Mouse (Mus musculus): ENCODE data around the gene Rassf4. TPM values are rescaled to one million over a fixed set of nuclear protein-coding genes. Genes with fewer than 3 reads are reported as not detected.

Gene Rassf4
- polyA plus RNA-seq, 1 experiment from 2014 or later = 30.3 TPM

GRCm38 (mm10) chr6:116676355-116676913 lies 2.7 kb upstream of the Rassf4 start:
- H3K36me3 ChIP-seq (replicated peaks; ENCODE audit: control insufficient read depth, insufficient read depth) = no peaks in the 10 kb centered on the region
- H3K4me3 ChIP-seq (replicated peaks; ENCODE audit: low read length) = no peak overlapping the region
- H3K27ac ChIP-seq = no peak overlapping the region
- WGBS = 80% methylated on average over 10 of the region's 10 CpGs
- no peaks in the 10 kb centered on the region for H3K9me3 ChIP-seq (ENCODE audit: control insufficient read depth, low read length)
- H3K27me3 ChIP-seq (ENCODE audit: control insufficient read depth, insufficient read depth, low read length) = no peaks in the 10 kb centered on the region
- H3K4me2 ChIP-seq (replicated peaks) = no peak overlapping the region
- peaks cover 16% of the 10 kb centered on the region for H3K4me1 ChIP-seq (replicated peaks; ENCODE audit: control insufficient read depth, insufficient read depth, low read length)
- H3K9ac ChIP-seq = no peak overlapping the region
- DNase-seq (ENCODE audit: low spot score) (no peak), ATAC-seq (ENCODE audit: low FRiP score) (no peak)

- H3K9ac ChIP-seq = peak overlapping the region; percentile 68
- H3K4me2 ChIP-seq (replicated peaks) = peak overlapping the region; percentile 96
- peak overlapping the region; percentile 44; the same call in 1 of the 2 replicates for H3K27ac ChIP-seq
- no peaks in the 10 kb centered on the region for H3K9me3 ChIP-seq (ENCODE audit: control insufficient read depth, low read length)
- WGBS = 25% methylated on average over 16 of the region's 16 CpGs
- H3K36me3 ChIP-seq (replicated peaks; ENCODE audit: control insufficient read depth, insufficient read depth) = no peaks in the 10 kb centered on the region
- H3K4me3 ChIP-seq (replicated peaks; ENCODE audit: low read length) = peak overlapping the region; percentile 56
- DNase-seq (ENCODE audit: low spot score) (no peak), ATAC-seq (ENCODE audit: low FRiP score) (no peak)
- no peaks in the 10 kb centered on the region for H3K27me3 ChIP-seq (ENCODE audit: control insufficient read depth, insufficient read depth, low read length)
- H3K4me1 ChIP-seq (replicated peaks; ENCODE audit: control insufficient read depth, insufficient read depth, low read length) = peaks cover 36% of the 10 kb centered on the region
Measured at GRCm38 (mm10) chr6:116674283-116674886, 633 bp upstream of the Rassf4 start.

- 49% methylated on average over 5 of the region's 5 CpGs for WGBS
- no peak for DNase-seq (ENCODE audit: low spot score)
Measured at GRCm38 (mm10) chr6:116672349-116672748, 1.4 kb downstream of the Rassf4 start.

GRCm38 (mm10) chr6:116671768-116672167 lies 2.0 kb downstream of the Rassf4 start:
- Histone ChIP-seq H3K4me3 (replicated peaks; ENCODE audit: low read length) (no peak overlapping the region), H3K27me3 (ENCODE audit: control insufficient read depth, insufficient read depth, low read length) (no peaks in the 10 kb centered on the region), H3K36me3 (replicated peaks; ENCODE audit: control insufficient read depth, insufficient read depth) (no peaks in the 10 kb centered on the region), H3K4me2 (replicated peaks) (peak overlapping the region; percentile 96), H3K9me3 (ENCODE audit: control insufficient read depth, low read length) (no peaks in the 10 kb centered on the region), H3K9ac (0 out of 2 replicates have a peak overlapping the region, but pooled peaks have one; percentile 8), H3K4me1 (replicated peaks; ENCODE audit: control insufficient read depth, insufficient read depth, low read length) (peaks cover 54% of the 10 kb centered on the region), H3K27ac (0 out of 2 replicates have a peak overlapping the region, but pooled peaks have one; percentile 75)
- DNase-seq (ENCODE audit: low spot score) = no peak
- no peak for ATAC-seq (ENCODE audit: low FRiP score)
- WGBS = 67% methylated on average over 4 of the region's 4 CpGs

More at GRCm38 (mm10) chr6:116672349-116672748, 1.4 kb downstream of the Rassf4 start:
- Histone ChIP-seq H3K27me3 (ENCODE audit: control insufficient read depth, insufficient read depth, low read length) (no peaks in the 10 kb centered on the region), H3K9me3 (ENCODE audit: control insufficient read depth, low read length) (no peaks in the 10 kb centered on the region), H3K9ac (peak overlapping the region; percentile 68; the same call in 1 of the 2 replicates), H3K36me3 (replicated peaks; ENCODE audit: control insufficient read depth, insufficient read depth) (no peaks in the 10 kb centered on the region), H3K4me1 (replicated peaks; ENCODE audit: control insufficient read depth, insufficient read depth, low read length) (peaks cover 48% of the 10 kb centered on the region), H3K4me2 (replicated peaks) (peak overlapping the region; percentile 96), H3K27ac (no peak overlapping the region), H3K4me3 (replicated peaks; ENCODE audit: low read length) (peak overlapping the region; percentile 56)
- ATAC-seq (ENCODE audit: low FRiP score) = no peak

- Histone ChIP-seq H3K4me1 (replicated peaks; ENCODE audit: control insufficient read depth, insufficient read depth, low read length) (peaks cover 56% of the 10 kb centered on the region), H3K9ac (0 out of 2 replicates have a peak overlapping the region, but pooled peaks have one; percentile 7), H3K27me3 (ENCODE audit: control insufficient read depth, insufficient read depth, low read length) (no peaks in the 10 kb centered on the region), H3K36me3 (replicated peaks; ENCODE audit: control insufficient read depth, insufficient read depth) (no peaks in the 10 kb centered on the region), H3K27ac (peak overlapping the region; percentile 75), H3K4me3 (replicated peaks; ENCODE audit: low read length) (no peak overlapping the region), H3K9me3 (ENCODE audit: control insufficient read depth, low read length) (no peaks in the 10 kb centered on the region), H3K4me2 (replicated peaks) (peak overlapping the region; percentile 96)
- no peak for DNase-seq (ENCODE audit: low spot score)
- 4% methylated on average over 5 of the region's 5 CpGs for WGBS
- peak; percentile 4; the same call in 1 of the 2 replicates for ATAC-seq (ENCODE audit: low FRiP score)
Measured at GRCm38 (mm10) chr6:116671031-116671430, 2.7 kb downstream of the Rassf4 start.

- Histone ChIP-seq H3K4me1 (replicated peaks; ENCODE audit: control insufficient read depth, insufficient read depth, low read length) (peaks cover 56% of the 10 kb centered on the region), H3K27me3 (ENCODE audit: control insufficient read depth, insufficient read depth, low read length) (no peaks in the 10 kb centered on the region), H3K4me3 (replicated peaks; ENCODE audit: low read length) (no peak overlapping the region), H3K4me2 (replicated peaks) (peak overlapping the region; percentile 96), H3K36me3 (replicated peaks; ENCODE audit: control insufficient read depth, insufficient read depth) (no peaks in the 10 kb centered on the region), H3K9ac (0 out of 2 replicates have a peak overlapping the region, but pooled peaks have one; percentile 14), H3K27ac (peak overlapping the region; percentile 75), H3K9me3 (ENCODE audit: control insufficient read depth, low read length) (no peaks in the 10 kb centered on the region)
- ATAC-seq (ENCODE audit: low FRiP score) = peak; percentile 33; the same call in 1 of the 2 replicates
- WGBS = 18% methylated on average over 6 of the region's 6 CpGs
- no peak for DNase-seq (ENCODE audit: low spot score)
Measured at GRCm38 (mm10) chr6:116670144-116670543, 3.6 kb downstream of the Rassf4 start.

GRCm38 (mm10) chr6:116668682-116669470 lies 4.9 kb downstream of the Rassf4 start:
- H3K9me3 ChIP-seq (ENCODE audit: control insufficient read depth, low read length) = no peaks in the 10 kb centered on the region
- no peak overlapping the region for H3K27ac ChIP-seq
- H3K27me3 ChIP-seq (ENCODE audit: control insufficient read depth, insufficient read depth, low read length) = no peaks in the 10 kb centered on the region
- H3K4me2 ChIP-seq (replicated peaks) = no peak overlapping the region
- ATAC-seq (ENCODE audit: low FRiP score) (no peak), DNase-seq (ENCODE audit: low spot score) (no peak)
- H3K4me3 ChIP-seq (replicated peaks; ENCODE audit: low read length) = no peak overlapping the region
- no peak overlapping the region for H3K9ac ChIP-seq
- WGBS = 38% methylated on average over 11 of the region's 11 CpGs
- peaks cover 51% of the 10 kb centered on the region for H3K4me1 ChIP-seq (replicated peaks; ENCODE audit: control insufficient read depth, insufficient read depth, low read length)
- no peaks in the 10 kb centered on the region for H3K36me3 ChIP-seq (replicated peaks; ENCODE audit: control insufficient read depth, insufficient read depth)

- no peaks in the 10 kb centered on the region for H3K9me3 ChIP-seq (ENCODE audit: control insufficient read depth, low read length)
- no peak overlapping the region for H3K4me2 ChIP-seq (replicated peaks)
- DNase-seq (ENCODE audit: low spot score) (no peak), ATAC-seq (ENCODE audit: low FRiP score) (no peak)
- H3K9ac ChIP-seq = no peak overlapping the region
- H3K27ac ChIP-seq = peak overlapping the region; percentile 32
- H3K36me3 ChIP-seq (replicated peaks; ENCODE audit: control insufficient read depth, insufficient read depth) = no peaks in the 10 kb centered on the region
- 53% methylated on average over 3 of the region's 3 CpGs for WGBS
- no peaks in the 10 kb centered on the region for H3K27me3 ChIP-seq (ENCODE audit: control insufficient read depth, insufficient read depth, low read length)
- peaks cover 44% of the 10 kb centered on the region for H3K4me1 ChIP-seq (replicated peaks; ENCODE audit: control insufficient read depth, insufficient read depth, low read length)
- H3K4me3 ChIP-seq (replicated peaks; ENCODE audit: low read length) = no peak overlapping the region
Measured at GRCm38 (mm10) chr6:116667382-116667781, 6.4 kb downstream of the Rassf4 start.

- DNase-seq (ENCODE audit: low spot score) = no peak
- no peaks in the 10 kb centered on the region for H3K27me3 ChIP-seq (ENCODE audit: control insufficient read depth, insufficient read depth, low read length)
- 20% methylated on average over 3 of the region's 3 CpGs for WGBS
- no peak for ATAC-seq (ENCODE audit: low FRiP score)
- H3K36me3 ChIP-seq (replicated peaks; ENCODE audit: control insufficient read depth, insufficient read depth) = no peaks in the 10 kb centered on the region
- peak overlapping the region; percentile 32 for H3K27ac ChIP-seq
- no peaks in the 10 kb centered on the region for H3K9me3 ChIP-seq (ENCODE audit: control insufficient read depth, low read length)
- no peak overlapping the region for H3K4me3 ChIP-seq (replicated peaks; ENCODE audit: low read length)
- H3K9ac ChIP-seq = no peak overlapping the region
- no peak overlapping the region for H3K4me2 ChIP-seq (replicated peaks)
- H3K4me1 ChIP-seq (replicated peaks; ENCODE audit: control insufficient read depth, insufficient read depth, low read length) = peaks cover 44% of the 10 kb centered on the region
Measured at GRCm38 (mm10) chr6:116666892-116667291, 6.9 kb downstream of the Rassf4 start.

Data from hindbrain, embryonic 14.5 days (tissue).